Comparison of ENCODE assay signal across 19 mouse cellular contexts in genomic region chr12:32032917-32033316, GRCm38 (mm10).
"Had no signal": no experiment of that assay in that cellular context is flagged by ENCODE, and none has a peak within 500 bp of the region (broad histone marks: within the 10 kb centered on the region; RNA-seq: fewer than 3 reads in every experiment).

No protein-coding gene starts in this region.

- H3K9ac ChIP-seq: lung, embryonic 14.5 days; midbrain, embryonic 12.5 days; neural tube, embryonic 13.5 days; neural tube, embryonic 15.5 days had no signal

- H3K36me3 ChIP-seq: midbrain, embryonic 12.5 days; neural tube, embryonic 13.5 days; neural tube, embryonic 15.5 days had no signal

- H3K4me2 ChIP-seq: lung, embryonic 14.5 days; midbrain, embryonic 12.5 days; neural tube, embryonic 13.5 days; neural tube, embryonic 15.5 days had no signal

- H3K9me3 ChIP-seq: midbrain, embryonic 10.5 days; midbrain, embryonic 12.5 days; neural tube, embryonic 13.5 days; neural tube, embryonic 15.5 days had no signal

- H3K27ac ChIP-seq: midbrain, embryonic 10.5 days; midbrain, embryonic 12.5 days; neural tube, embryonic 13.5 days; neural tube, embryonic 15.5 days had no signal

- ATAC-seq: midbrain, embryonic 16.5 days had no signal

- H3K4me1 ChIP-seq: midbrain, embryonic 10.5 days; midbrain, embryonic 12.5 days; neural tube, embryonic 13.5 days; neural tube, embryonic 15.5 days had no signal

- DNase-seq: lung, adult 18-20 months; lung, embryonic 14.5 days; lung, postnatal 10 days; lung, postnatal 4 days; midbrain, embryonic 14.5 days; retina, postnatal 1 day; right cerebral cortex, adult 18-20 months; right cerebral cortex, postnatal 25 days; right cerebral cortex, postnatal 4 days; spleen, adult 18-20 months; thymus, adult 18-20 months; thymus, postnatal 14 days; thymus, postnatal 36 days had no signal

- H3K4me3 ChIP-seq: midbrain, embryonic 10.5 days; midbrain, embryonic 12.5 days; myocyte; neural tube, embryonic 13.5 days; neural tube, embryonic 15.5 days had no signal

- H3K27me3 ChIP-seq: midbrain, embryonic 12.5 days; neural tube, embryonic 13.5 days; neural tube, embryonic 15.5 days had no signal
